Mouse (Mus musculus): ENCODE measurements at regions not wholly inside any gene's neighbourhood (a gene's known extent, or its start where the extent isn't known, plus 50 kb on each side); places are given as distances from the start of the nearest gene placed in this dataset.

GRCm38 (mm10) chr8:25341225-25341624 lies 517.1 kb upstream of the Adam5 start:
- CTCF ChIA-PET: no interaction called here
- H3K27me3 ChIP-seq: no peaks in the 10 kb centered on the region
- TF ChIP-seq CTCF (IDR thresholded peaks at IDR 0.05): no peak
- POLR2A ChIA-PET: no interaction called here
- in situ Hi-C loops (cut with MboI; ENCODE audit: low pct_unique_long_range_greater_than_20kb): no loop called here
- ATAC-seq: no peak
- DNase-seq (ENCODE audit: low read depth, low spot score): no peak

- CTCF ChIA-PET: no interaction called here
- in situ Hi-C loops (cut with MboI; ENCODE audit: low pct_unique_long_range_greater_than_20kb): no loop called here
- TF ChIP-seq CTCF (IDR thresholded peaks at IDR 0.05): no peak
- DNase-seq (ENCODE audit: low read depth, low spot score): no peak
- no peak for ATAC-seq
- H3K27me3 ChIP-seq: no peaks in the 10 kb centered on the region
- POLR2A ChIA-PET: interaction anchor here (0.6 kb wide), 1 partner anchor 41 kb away, joined by 3 read pairs; no protein-coding TSS in a partner anchor
Observed at GRCm38 (mm10) chr8:25340729-25341128, 516.6 kb upstream of the Adam5 start.

- POLR2A ChIA-PET: no interaction called here
Observed at GRCm38 (mm10) chr8:25332120-25332607, 508.0 kb upstream of the Adam5 start.

GRCm38 (mm10) chr8:25331161-25331776 lies 507.1 kb upstream of the Adam5 start:
- DNase-seq (ENCODE audit: low read depth, low spot score) (peak; percentile 13), ATAC-seq (peak; percentile 39)
- TF ChIP-seq CTCF (IDR thresholded peaks at IDR 0.05): no peak
- ChIA-PET CTCF (interaction anchor here (0.7 to 1.2 kb wide), 3 partner anchors 9 to 378 kb away, joined by 3 read pairs; no protein-coding TSS in a partner anchor), POLR2A (no interaction called here)
- no peaks in the 10 kb centered on the region for H3K27me3 ChIP-seq
- in situ Hi-C loops (cut with MboI; ENCODE audit: low pct_unique_long_range_greater_than_20kb): no loop called here

More at GRCm38 (mm10) chr8:25332120-25332607, 508.0 kb upstream of the Adam5 start:
- CTCF ChIA-PET: interaction anchor here (1.2 kb wide), 1 partner anchor 10 kb away, joined by 3 read pairs; no protein-coding TSS in a partner anchor
- DNase-seq (ENCODE audit: low read depth, low spot score) (no peak), ATAC-seq (no peak)
- in situ Hi-C loops (cut with MboI; ENCODE audit: low pct_unique_long_range_greater_than_20kb): no loop called here
- TF ChIP-seq CTCF (IDR thresholded peaks at IDR 0.05): no peak
- no peaks in the 10 kb centered on the region for H3K27me3 ChIP-seq

GRCm38 (mm10) chr8:25329791-25330190 lies 505.6 kb upstream of the Adam5 start:
- CTCF ChIA-PET: interaction anchor here (1.0 kb wide), 1 partner anchor 103 kb away, joined by 3 read pairs; no protein-coding TSS in a partner anchor
- in situ Hi-C loops (cut with MboI; ENCODE audit: low pct_unique_long_range_greater_than_20kb): no loop called here
- no peak for ATAC-seq

GRCm38 (mm10) chr8:25328318-25328717 lies 504.1 kb upstream of the Adam5 start:
- POLR2A ChIA-PET: interaction anchor here (0.7 kb wide), 1 partner anchor 92 kb away, joined by 3 read pairs; no protein-coding TSS in a partner anchor
- in situ Hi-C loops (cut with MboI; ENCODE audit: low pct_unique_long_range_greater_than_20kb): no loop called here
- H3K27me3 ChIP-seq: no peaks in the 10 kb centered on the region
- TF ChIP-seq CTCF (IDR thresholded peaks at IDR 0.05): no peak
- ATAC-seq (no peak), DNase-seq (ENCODE audit: low read depth, low spot score) (no peak)
- CTCF ChIA-PET: interaction anchor here (1.0 to 1.9 kb wide), 3 partner anchors 9 to 21 kb away, joined by 3 to 5 read pairs (median 3); no protein-coding TSS in a partner anchor

More at GRCm38 (mm10) chr8:25329791-25330190, 505.6 kb upstream of the Adam5 start:
- DNase-seq (ENCODE audit: low read depth, low spot score): no peak
- no peak for TF ChIP-seq CTCF (IDR thresholded peaks at IDR 0.05)
- no peaks in the 10 kb centered on the region for H3K27me3 ChIP-seq
- POLR2A ChIA-PET: no interaction called here

GRCm38 (mm10) chr8:25326930-25327329 lies 502.8 kb upstream of the Adam5 start:
- CTCF ChIA-PET: no interaction called here
- POLR2A ChIA-PET: no interaction called here
- in situ Hi-C loops (cut with MboI; ENCODE audit: low pct_unique_long_range_greater_than_20kb): no loop called here
- DNase-seq (ENCODE audit: low read depth, low spot score): no peak
- no peak for ATAC-seq
- no peaks in the 10 kb centered on the region for H3K27me3 ChIP-seq
- TF ChIP-seq CTCF (IDR thresholded peaks at IDR 0.05): no peak

GRCm38 (mm10) chr8:25326257-25326656 lies 502.1 kb upstream of the Adam5 start:
- ChIA-PET POLR2A (no interaction called here), CTCF (no interaction called here)
- ATAC-seq (no peak), DNase-seq (ENCODE audit: low read depth, low spot score) (no peak)
- no peaks in the 10 kb centered on the region for H3K27me3 ChIP-seq
- TF ChIP-seq CTCF (IDR thresholded peaks at IDR 0.05): no peak
- in situ Hi-C loops (cut with MboI; ENCODE audit: low pct_unique_long_range_greater_than_20kb): no loop called here

GRCm38 (mm10) chr8:25324731-25325130 lies 500.6 kb upstream of the Adam5 start:
- ChIA-PET CTCF (no interaction called here), POLR2A (interaction anchor here (0.6 kb wide), 1 partner anchor 53 kb away, joined by 3 read pairs; no protein-coding TSS in a partner anchor)
- DNase-seq (ENCODE audit: low read depth, low spot score) (no peak), ATAC-seq (no peak)
- in situ Hi-C loops (cut with MboI; ENCODE audit: low pct_unique_long_range_greater_than_20kb): no loop called here
- no peak for TF ChIP-seq CTCF (IDR thresholded peaks at IDR 0.05)
- H3K27me3 ChIP-seq: no peaks in the 10 kb centered on the region

- CTCF ChIA-PET: no interaction called here
- ATAC-seq (no peak), DNase-seq (ENCODE audit: low read depth, low spot score) (no peak)
- in situ Hi-C loops (cut with MboI; ENCODE audit: low pct_unique_long_range_greater_than_20kb): no loop called here
- no peaks in the 10 kb centered on the region for H3K27me3 ChIP-seq
- no peak for TF ChIP-seq CTCF (IDR thresholded peaks at IDR 0.05)
- POLR2A ChIA-PET: no interaction called here
Observed at GRCm38 (mm10) chr8:25323643-25324420, 499.7 kb upstream of the Adam5 start.

- no peak for ATAC-seq
- no peak for TF ChIP-seq CTCF (IDR thresholded peaks at IDR 0.05)
- ChIA-PET POLR2A (no interaction called here), CTCF (no interaction called here)
- DNase-seq (ENCODE audit: low read depth, low spot score): no peak
- no peaks in the 10 kb centered on the region for H3K27me3 ChIP-seq
- in situ Hi-C loops (cut with MboI; ENCODE audit: low pct_unique_long_range_greater_than_20kb): no loop called here
Observed at GRCm38 (mm10) chr8:25316383-25316782, 492.2 kb upstream of the Adam5 start.
